Mouse (Mus musculus) embryonic facial prominence, embryonic 14.5 days (tissue): Measurements from ENCODE around the gene Casr. TPM values are rescaled to one million over a fixed set of nuclear protein-coding genes. Genes with fewer than 3 reads are reported as not detected.

ENCODE experiments used
- polyA plus RNA-seq: library from polyadenylated mRNA; unstranded; fragments of >200 nt; fragmentation: Nextera tagmentation; extraction: Ambion mirVana; gene quantifications from 2 replicates; pipeline ENCODE4 v1.2.1, GENCODE M21; 2014

Gene Casr
- polyA plus RNA-seq, 1 experiment from 2014 or later: 0.35 TPM

Other genes starting within 250 kb of the Casr start
- gene BC117090, start 227.8 kb downstream of the Casr start, polyA plus RNA-seq: 1.2 TPM in 1 of 2 replicates, not detected in the other
- gene BC100530, start 194.4 kb downstream of the Casr start, polyA plus RNA-seq: 50.8 and 126 TPM in 2 replicates
- gene Stfa2, start 153.7 kb downstream of the Casr start, polyA plus RNA-seq: 1.2 and 2.5 TPM in 2 replicates
- 17.0 and 42.9 TPM in 2 replicates for gene Stfa3, start 106.7 kb downstream of the Casr start, polyA plus RNA-seq
- 2.8 and 3.5 TPM in 2 replicates for gene Cd86, start 103.9 kb upstream of the Casr start, polyA plus RNA-seq
- 4.3 and 5.3 TPM in 2 replicates for gene Ildr1, start 131.8 kb upstream of the Casr start, polyA plus RNA-seq
- gene Slc15a2, start 222.8 kb upstream of the Casr start, polyA plus RNA-seq: 7.0 and 10.7 TPM in 2 replicates